Mouse (Mus musculus) MEL (cell line): ENCODE measurements around the gene Mbnl1. TPM values are rescaled to one million over a fixed set of nuclear protein-coding genes. Genes with fewer than 3 reads are reported as not detected.

Experiments used
- DNase-seq: peaks from one replicate; pipeline ENCODE4 v3.0.0; 2011; ENCODE audit warnings: low read depth, low spot score
- H3K27ac ChIP-seq: 2 replicates; pipeline ENCODE4 v1.5.1; 2012; ENCODE audit warnings: low read depth, mild to moderate bottlenecking, control low read depth, low read length, moderate library complexity; ENCODE audit not compliant: control insufficient read depth
- H3K27me3 ChIP-seq, 2 experiments: fragments of 150-350 bp in 1 of 2; sonication (generic) in 1 of 2; 2 replicates each; pipeline ENCODE4 v1.6.1; 2012; ENCODE audit warnings: low read length in 2 of 2, mild to moderate bottlenecking in 2 of 2, improper control_type of control experiment in 1 of 2, moderate library complexity in 1 of 2; ENCODE audit not compliant: insufficient read depth in 2 of 2, control insufficient read depth in 1 of 2
- H3K36me3 ChIP-seq, 2 experiments: 2 replicates each; pipeline ENCODE4 v1.6.1; 2012 to 2014; ENCODE audit warnings: low read length in 2 of 2, improper control_type of control experiment in 1 of 2, inconsistent platforms in 1 of 2, mild to moderate bottlenecking in 1 of 2; ENCODE audit not compliant: insufficient read depth in 2 of 2, control insufficient read depth in 1 of 2
- H3K4me1 ChIP-seq, 2 experiments: fragments of 150-350 bp in 1 of 2; sonication (generic) in 1 of 2; 2 replicates each; pipeline ENCODE4 v1.6.1; 2012; ENCODE audit warnings: low read length in 2 of 2, improper control_type of control experiment in 1 of 2, mild to moderate bottlenecking in 1 of 2; ENCODE audit not compliant: insufficient read depth in 2 of 2, control insufficient read depth in 1 of 2
- H3K4me3 ChIP-seq, 2 experiments: fragments of 150-350 bp in 1 of 2; sonication (generic) in 1 of 2; 2 replicates each; pipeline ENCODE4 v1.5.1; 2012; ENCODE audit warnings: low read depth in 2 of 2, low read length in 2 of 2, mild to moderate bottlenecking in 2 of 2, moderate library complexity in 2 of 2, control low read depth in 1 of 2, improper control_type of control experiment in 1 of 2; ENCODE audit not compliant: control insufficient read depth in 1 of 2, insufficient read depth in 1 of 2
- H3K79me2 ChIP-seq: 2 replicates; pipeline ENCODE4 v1.6.1; 2012; ENCODE audit warnings: mild to moderate bottlenecking, low read length, moderate library complexity; ENCODE audit not compliant: control insufficient read depth, poor library complexity, insufficient read depth
- H3K9ac ChIP-seq: 2 replicates; pipeline ENCODE4 v1.6.1; 2012; ENCODE audit warnings: low read depth, mild to moderate bottlenecking, control low read depth, low read length, moderate library complexity; ENCODE audit not compliant: control insufficient read depth, poor library complexity, severe bottlenecking
- H3K9me3 ChIP-seq: fragments of 150-350 bp; sonication (generic); replicated peaks from 2 replicates; pipeline ENCODE4 v1.6.1; 2012; ENCODE audit warnings: mild to moderate bottlenecking, low read length, improper control_type of control experiment, moderate library complexity; ENCODE audit not compliant: insufficient read depth
- CTCF ChIP-seq, 3 experiments: IDR thresholded peaks in 2 of 3; conservative IDR thresholded peaks in 1 of 3; 2 replicates each; pipeline ENCODE4 v1.5.1; 2011 to 2012; ENCODE audit warnings: low read length in 3 of 3, low read depth in 2 of 3, mild to moderate bottlenecking in 2 of 3, improper control_type of control experiment in 1 of 3, inconsistent platforms in 1 of 3, mixed read lengths in 1 of 3, moderate library complexity in 1 of 3; ENCODE audit not compliant: control insufficient read depth in 1 of 3, insufficient read depth in 1 of 3, poor library complexity in 1 of 3, severe bottlenecking in 1 of 3
- E2F4 ChIP-seq: IDR thresholded peaks from 2 replicates; pipeline ENCODE4 v1.6.1; 2011; ENCODE audit warnings: low read depth, low read length, improper control_type of control experiment, borderline replicate concordance
- HCFC1 ChIP-seq: IDR thresholded peaks from 2 replicates; pipeline ENCODE4 v1.6.1; 2012; ENCODE audit warnings: low read depth, mild to moderate bottlenecking, inconsistent platforms, low read length, improper control_type of control experiment, moderate library complexity
- MAFK ChIP-seq: IDR thresholded peaks from 2 replicates; pipeline ENCODE4 v1.6.1; 2011; ENCODE audit warnings: low read depth, mild to moderate bottlenecking, low read length, improper control_type of control experiment, borderline replicate concordance
- MAX ChIP-seq: IDR thresholded peaks from 2 replicates; pipeline ENCODE4 v1.6.1; 2011; ENCODE audit warnings: low read length, improper control_type of control experiment
- MEF2A ChIP-seq: IDR thresholded peaks from 2 replicates; pipeline ENCODE4 v1.6.1; 2014; ENCODE audit warnings: low read depth, mild to moderate bottlenecking, inconsistent platforms, low read length, improper control_type of control experiment; ENCODE audit not compliant: poor library complexity, insufficient replicate concordance, severe bottlenecking; ENCODE audit errors: extremely low read depth
- MYB ChIP-seq: IDR thresholded peaks from 2 replicates; pipeline ENCODE4 v1.6.1; 2011; ENCODE audit warnings: mild to moderate bottlenecking, low read depth, low read length, improper control_type of control experiment
- MYC ChIP-seq: IDR thresholded peaks from 2 replicates; pipeline ENCODE4 v1.6.1; 2011; ENCODE audit warnings: low read depth, mild to moderate bottlenecking, low read length, improper control_type of control experiment, moderate library complexity
- NRF1 ChIP-seq: IDR thresholded peaks from 2 replicates; pipeline ENCODE4 v1.6.1; 2014; ENCODE audit warnings: low read depth, mild to moderate bottlenecking, inconsistent platforms, low read length, improper control_type of control experiment, moderate library complexity; ENCODE audit not compliant: poor library complexity, insufficient read depth, severe bottlenecking
- POLR2A ChIP-seq, 2 experiments: IDR thresholded peaks; 2 replicates each; pipeline ENCODE4 v1.6.1; 2011 to 2012; ENCODE audit warnings: low read length in 2 of 2, mild to moderate bottlenecking in 2 of 2, control low read depth in 1 of 2, improper control_type of control experiment in 1 of 2, low read depth in 1 of 2, moderate library complexity in 1 of 2; ENCODE audit not compliant: control insufficient read depth in 1 of 2, insufficient read depth in 1 of 2, poor library complexity in 1 of 2
- POLR2AphosphoS5 ChIP-seq: IDR thresholded peaks from 2 replicates; pipeline ENCODE4 v1.6.1; 2012; ENCODE audit warnings: low read depth, borderline replicate concordance, mild to moderate bottlenecking, inconsistent platforms, low read length, moderate library complexity, mixed read lengths
- TCF12 ChIP-seq: IDR thresholded peaks from 2 replicates; pipeline ENCODE4 v1.6.1; 2014; ENCODE audit warnings: low read depth, mild to moderate bottlenecking, inconsistent platforms, low read length, improper control_type of control experiment, moderate library complexity
- UBTF ChIP-seq: IDR thresholded peaks from 2 replicates; pipeline ENCODE4 v1.6.1; 2012; ENCODE audit warnings: low read depth, mild to moderate bottlenecking, inconsistent platforms, low read length, improper control_type of control experiment, moderate library complexity, borderline replicate concordance; ENCODE audit not compliant: insufficient read depth
- USF1 ChIP-seq: IDR thresholded peaks from 2 replicates; pipeline ENCODE4 v1.6.1; 2014; ENCODE audit warnings: low read depth, mild to moderate bottlenecking, inconsistent platforms, low read length, improper control_type of control experiment, moderate library complexity
- USF2 ChIP-seq, 2 experiments: IDR thresholded peaks; 2 replicates each; pipeline ENCODE4 v1.6.1; 2011 to 2012; ENCODE audit warnings: improper control_type of control experiment in 2 of 2, low read length in 2 of 2, borderline replicate concordance in 1 of 2, inconsistent platforms in 1 of 2, low read depth in 1 of 2, mild to moderate bottlenecking in 1 of 2; ENCODE audit not compliant: insufficient read depth in 1 of 2
- polyA plus RNA-seq, 2 experiments: library from polyadenylated mRNA; stranded (reverse) in 1 of 2; unstranded in 1 of 2; fragments of >175 nt in 1 of 2; fragments of >200 nt in 1 of 2; gene quantifications; 2 replicates each; pipeline versions ENCODE4 v1.2.1 to v1.2.4; 2012; ENCODE audit warnings: low replicate concordance in 2 of 2, low read depth in 1 of 2; ENCODE audit not compliant: insufficient read length in 2 of 2, insufficient read depth in 1 of 2, missing spikeins in 1 of 2
- total RNA-seq: library from RNA; depleted of rRNA; stranded (reverse); fragments of 300-350 nt; gene quantifications from 2 replicates; pipeline ENCODE4 v1.2.3, GENCODE M21; 2012

Gene Mbnl1
- total and polyA plus RNA-seq, 3 experiments: 250 to 371 (median 341) TPM

GRCm38 (mm10) chr3:60480716-60481115 is 8.1 kb downstream of the Mbnl1 start:
- Histone ChIP-seq H3K9me3 (no peaks in the 10 kb centered on the region), H3K4me1 (peaks cover 26 to 65% of the 10 kb centered on the region in 2 experiments), H3K9ac (no peak overlapping the region), H3K27ac (no peak overlapping the region), H3K27me3 (no peaks in the 10 kb centered on the region), H3K4me3 (no peak overlapping the region), H3K79me2 (peaks cover 70% of the 10 kb centered on the region), H3K36me3 (peaks cover 24 to 81% of the 10 kb centered on the region in 2 experiments)
- TF ChIP-seq MAFK (no peak), USF2 (IDR thresholded peaks at IDR 0.05; ENCODE audit: borderline replicate concordance in 1 of 2, insufficient read depth in 1 of 2, low read depth in 1 of 2, low read length in 2 of 2) (no peak), CTCF (IDR thresholded peaks at IDR 0.05 in 2 of 3, conservative IDR thresholded peaks at IDR 0.05 in 1 of 3; ENCODE audit: control insufficient read depth in 1 of 3, insufficient read depth in 1 of 3, low read depth in 2 of 3, low read length in 3 of 3, poor library complexity in 1 of 3, severe bottlenecking in 1 of 3) (no peak), E2F4 (no peak), USF1 (no peak), POLR2A (IDR thresholded peaks at IDR 0.05; ENCODE audit: control insufficient read depth in 1 of 2, insufficient read depth in 1 of 2, low read depth in 1 of 2, low read length in 2 of 2, poor library complexity in 1 of 2) (no peak), TCF12 (no peak), MYB (no peak), UBTF (no peak), MEF2A (no peak), MYC (no peak), POLR2AphosphoS5 (no peak), MAX (no peak)
- no peak for DNase-seq

- TF ChIP-seq UBTF: no peak
- no peak for TF ChIP-seq HCFC1
- no peak for TF ChIP-seq MYC
- no peak for TF ChIP-seq NRF1
- TF ChIP-seq MAX: no peak
- no peak for TF ChIP-seq USF1
- peak; percentile 21 for DNase-seq
- H3K4me3 ChIP-seq: no peak overlapping the region
- H3K27ac ChIP-seq: no peak overlapping the region
- peaks cover 73% of the 10 kb centered on the region for H3K79me2 ChIP-seq
- no peaks in the 10 kb centered on the region for H3K27me3 ChIP-seq
- peaks cover 26 to 82% of the 10 kb centered on the region in 2 experiments for H3K36me3 ChIP-seq
- H3K9me3 ChIP-seq: no peaks in the 10 kb centered on the region
- no peak overlapping the region for H3K9ac ChIP-seq
- peaks cover 27 to 69% of the 10 kb centered on the region in 2 experiments for H3K4me1 ChIP-seq
Measured at GRCm38 (mm10) chr3:60481740-60482399, 9.2 kb downstream of the Mbnl1 start.
